Mouse (Mus musculus) kidney, adult 2 months (tissue): ENCODE results near the gene Fam186a. TPM values are rescaled to one million over a fixed set of nuclear protein-coding genes. Genes with fewer than 3 reads are reported as not detected.
"Not testable (repeated sequence)": the region's sequence is repeated elsewhere in the genome, so short reads cannot be mapped to it uniquely, and the experiment has no call there.

Experiments used
- DNase-seq: peaks from one replicate; pipeline ENCODE4 v3.0.0; 2021
- H3K27ac ChIP-seq: fragments of 200-500 bp; 2 replicates; pipeline ENCODE4 v1.5.1; 2012; ENCODE audit warnings: low read depth, low read length, control low read depth, inconsistent platforms; ENCODE audit not compliant: insufficient read depth
- H3K27me3 ChIP-seq: fragments of 200-500 bp; replicated peaks from 2 replicates; pipeline ENCODE4 v1.6.1; 2012; ENCODE audit warnings: mild to moderate bottlenecking, moderate library complexity, low read length, inconsistent platforms; ENCODE audit not compliant: control insufficient read depth, insufficient read depth
- H3K36me3 ChIP-seq: fragments of 200-500 bp; 2 replicates; pipeline ENCODE4 v1.6.1; 2012; ENCODE audit warnings: mild to moderate bottlenecking, moderate library complexity, low read length, inconsistent platforms; ENCODE audit not compliant: control insufficient read depth, insufficient read depth
- H3K4me1 ChIP-seq: fragments of 200-500 bp; 2 replicates; pipeline ENCODE4 v1.6.1; 2011; ENCODE audit warnings: low read length; ENCODE audit not compliant: control insufficient read depth, insufficient read depth
- H3K4me3 ChIP-seq: fragments of 200-500 bp; 2 replicates; pipeline ENCODE4 v1.5.1; 2011; ENCODE audit warnings: mild to moderate bottlenecking, low read depth, low read length, control low read depth; ENCODE audit not compliant: insufficient read depth
- CTCF ChIP-seq: fragments of 200-500 bp; conservative IDR thresholded peaks from 2 replicates; pipeline ENCODE4 v1.5.1; 2011; ENCODE audit warnings: low read depth, mild to moderate bottlenecking, control low read depth, low read length, moderate library complexity, mixed read lengths; ENCODE audit not compliant: insufficient read depth, insufficient read length
- POLR2A ChIP-seq: fragments of 200-500 bp; IDR thresholded peaks from one replicate; pipeline ENCODE4 v1.6.1; 2011; ENCODE audit warnings: low read depth, low read length, control low read depth
- WGBS: fragments of 180-500 bp; shearing (Covaris S2); methylation state at CpG from one replicate; pipeline ENCODE4 v1.1.7; 2018; 5-methylcytosine and 5-hydroxymethylcytosine counted together
- polyA plus RNA-seq: library from polyadenylated mRNA; depleted of rRNA; stranded (reverse); fragments of >200 nt; gene quantifications from 2 replicates; pipeline ENCODE4 v1.2.3, GENCODE M21; 2012; rRNA removed

Gene Fam186a
- polyA plus RNA-seq, result 0.04 and 0.05 TPM in 2 replicates

DNA sequence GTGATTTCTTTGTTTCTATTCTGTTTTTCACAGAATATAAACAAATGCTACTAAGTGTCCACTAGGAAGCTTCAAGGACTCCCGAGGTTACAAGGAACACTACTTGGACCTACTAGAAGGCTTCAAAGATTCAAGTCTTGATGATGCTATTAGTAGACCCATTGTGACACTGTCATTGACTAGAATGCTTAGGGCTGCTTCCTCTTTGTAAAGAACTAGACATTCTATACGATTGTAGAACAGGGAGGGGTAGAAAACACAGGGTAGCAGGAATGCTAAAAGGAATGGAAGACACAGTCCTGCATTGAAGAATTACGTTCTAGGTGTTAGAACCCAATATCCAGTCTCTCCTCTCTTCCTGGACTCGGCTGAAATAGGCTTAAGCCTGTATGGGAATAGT lies at the start of gene Fam186a:
TSS of gene Fam186a (minus strand) at position 101 of the 400 bp plus-strand sequence.
- no peaks in the 10 kb centered on the region for H3K27me3 ChIP-seq
- no peak within 1 kb of the TSS for H3K27ac ChIP-seq
- no peak for DNase-seq
- TF ChIP-seq POLR2A (no peak), CTCF (no peak)
- H3K36me3 ChIP-seq, result no peaks in the 10 kb centered on the region
- 0 out of 2 replicates have a peak, but pooled peaks cover 3% of the 10 kb centered on the region for H3K4me1 ChIP-seq
- H3K4me3 ChIP-seq, result no peak within 1 kb of the TSS
- WGBS, result 80% methylated on average over 4 of the region's 4 CpGs

DNA sequence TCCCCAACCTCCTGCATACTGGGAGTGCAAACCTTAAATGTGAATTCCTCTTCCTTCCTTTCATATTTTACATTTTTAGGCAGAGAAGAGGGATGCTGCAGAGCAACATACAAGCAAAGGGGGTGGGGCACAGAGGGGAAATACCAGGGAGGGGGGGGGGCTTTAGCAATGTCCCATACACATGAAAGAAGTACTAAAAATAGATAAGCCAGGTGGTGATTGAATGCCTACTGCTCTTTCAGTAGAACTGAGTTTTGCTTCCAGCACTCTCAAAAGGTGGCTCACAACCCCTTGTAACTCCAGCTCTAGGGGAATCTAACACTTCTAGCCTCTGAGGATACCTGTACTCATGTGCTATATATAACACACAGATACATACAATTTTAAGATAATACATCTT lies 39.3 kb upstream of the Fam186a start:
- no peak for DNase-seq
- TF ChIP-seq CTCF (no peak), POLR2A (no peak)
- Histone ChIP-seq H3K27me3 (no peaks in the 10 kb centered on the region), H3K27ac (no peak overlapping the region), H3K4me1 (no peaks in the 10 kb centered on the region), H3K4me3 (no peak overlapping the region), H3K36me3 (peaks cover 14% of the 10 kb centered on the region)

DNA sequence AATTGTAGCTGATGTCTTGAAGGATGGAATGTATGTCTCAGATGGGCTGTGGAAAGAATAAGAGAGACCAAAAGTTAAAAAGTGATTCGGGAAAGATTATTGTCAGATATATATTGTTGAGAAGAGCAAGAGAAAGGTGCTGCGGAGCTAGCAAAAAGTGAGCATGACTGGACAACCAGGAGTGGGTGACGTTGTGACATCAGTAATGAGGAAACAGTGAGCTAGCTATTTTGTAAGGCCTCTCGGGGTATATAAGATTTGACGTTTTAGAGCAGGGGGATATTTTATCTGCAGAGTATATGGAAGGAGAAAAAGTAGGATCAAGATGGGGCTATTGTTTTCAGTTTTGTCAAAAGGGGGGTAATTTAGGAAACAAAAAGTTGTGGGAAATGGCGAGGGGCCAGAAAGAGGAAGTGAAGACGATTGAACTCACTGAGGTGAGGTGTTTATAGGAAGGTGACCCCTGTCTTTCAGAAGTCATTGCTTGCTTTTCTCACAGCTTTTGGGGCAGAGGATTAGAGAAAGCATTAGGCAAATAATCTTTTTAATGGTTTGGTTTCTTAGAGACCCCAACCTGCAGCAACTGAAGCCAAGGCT lies 37.9 kb upstream of the Fam186a start:
- 82% methylated on average over 7 of the region's 7 CpGs for WGBS
- Histone ChIP-seq H3K36me3 (peaks cover 17% of the 10 kb centered on the region), H3K27ac (no peak overlapping the region), H3K4me3 (no peak overlapping the region), H3K4me1 (no peaks in the 10 kb centered on the region), H3K27me3 (no peaks in the 10 kb centered on the region)
- no peak for DNase-seq
- no peak for TF ChIP-seq POLR2A
- TF ChIP-seq CTCF, result no peak

DNA sequence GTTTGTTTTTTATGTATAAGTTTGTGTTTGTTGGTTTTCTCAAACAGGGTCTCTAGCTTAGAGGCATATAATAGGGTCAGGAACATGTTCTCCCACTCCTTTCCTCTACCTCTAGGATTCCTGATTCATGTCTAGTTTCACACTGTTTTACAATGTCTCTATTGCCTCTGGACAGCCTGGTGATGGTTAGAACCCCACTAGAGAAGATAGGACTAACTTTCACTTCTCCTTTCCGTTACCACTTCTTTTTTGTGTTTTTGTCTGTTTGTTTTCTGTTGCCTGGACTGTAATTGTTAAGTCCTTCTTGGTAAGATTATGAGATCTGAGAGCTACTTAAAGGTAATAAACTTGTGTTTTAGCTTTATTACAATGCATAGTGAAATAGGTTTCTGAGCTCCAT lies 32.5 kb upstream of the Fam186a start:
- WGBS, result 95% methylated on average over 1 of the region's 1 CpGs
- no peak overlapping the region for H3K4me3 ChIP-seq
- peaks cover 23% of the 10 kb centered on the region for H3K36me3 ChIP-seq
- H3K4me1 ChIP-seq, result no peaks in the 10 kb centered on the region
- DNase-seq, result no peak
- TF ChIP-seq POLR2A (no peak), CTCF (no peak)
- no peak overlapping the region for H3K27ac ChIP-seq
- no peaks in the 10 kb centered on the region for H3K27me3 ChIP-seq

DNA sequence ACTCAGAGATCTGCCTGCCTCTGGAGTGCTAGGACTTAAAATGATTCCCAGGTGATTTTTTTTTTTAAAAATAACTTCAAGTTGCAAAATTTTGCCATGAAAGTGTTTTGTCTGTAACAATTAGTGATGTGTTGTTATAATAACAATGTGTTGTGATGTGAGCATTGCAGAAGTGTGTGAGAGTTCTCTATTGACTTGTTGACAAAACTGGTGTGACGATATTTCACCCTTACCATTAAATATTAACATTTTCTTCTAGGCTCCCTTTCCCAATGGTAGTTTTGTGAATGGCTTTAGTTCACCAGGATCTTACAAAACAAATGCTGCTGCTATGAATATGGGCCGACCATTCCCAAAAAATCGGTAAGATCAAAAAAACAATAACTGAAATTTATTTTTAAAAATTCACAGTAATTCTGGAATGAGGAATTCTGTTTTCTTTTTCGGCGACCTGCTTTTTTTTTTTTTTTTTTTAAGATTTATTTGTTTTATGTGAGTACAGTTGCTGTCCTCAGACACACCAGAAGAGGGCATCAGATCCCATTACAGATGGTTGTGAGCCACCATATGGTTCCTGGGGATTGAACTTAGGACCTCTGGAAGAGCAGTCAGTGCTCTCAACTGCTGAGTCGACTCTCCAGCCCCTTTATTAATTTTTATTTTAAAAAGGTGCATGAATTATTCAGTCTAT lies 30.4 kb upstream of the Fam186a start:
- 90% methylated on average over 6 of the region's 6 CpGs for WGBS
- no peak for TF ChIP-seq CTCF
- TF ChIP-seq POLR2A, result no peak
- Histone ChIP-seq H3K4me1 (no peaks in the 10 kb centered on the region), H3K27ac (no peak overlapping the region), H3K36me3 (peaks cover 20% of the 10 kb centered on the region), H3K4me3 (no peak overlapping the region), H3K27me3 (no peaks in the 10 kb centered on the region; the same call in 1 of the 2 replicates)
- no peak for DNase-seq

DNA sequence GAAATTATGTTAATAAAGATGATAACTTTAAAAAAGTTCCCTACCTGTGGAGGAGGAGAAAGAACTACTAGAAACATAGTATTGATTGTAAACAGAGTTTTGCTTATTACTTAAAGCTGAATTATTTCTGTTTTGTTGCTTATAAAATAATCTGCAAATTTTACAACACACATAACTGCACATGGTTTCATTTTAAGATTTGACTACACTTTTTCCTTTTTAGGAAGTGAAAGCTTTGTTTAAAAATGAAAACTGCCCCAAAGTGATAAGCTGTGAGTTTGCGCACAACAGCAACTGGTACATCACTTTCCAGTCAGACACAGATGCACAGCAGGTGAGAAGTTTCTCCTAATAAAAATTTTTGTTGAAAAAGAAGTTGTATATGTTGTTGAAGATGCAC lies 26.2 kb upstream of the Fam186a start:
- no peak overlapping the region for H3K27ac ChIP-seq
- peaks cover 18% of the 10 kb centered on the region for H3K36me3 ChIP-seq
- no peak for DNase-seq
- 97% methylated on average over 1 of the region's 1 CpGs for WGBS
- H3K4me3 ChIP-seq, result no peak overlapping the region
- H3K4me1 ChIP-seq, result no peaks in the 10 kb centered on the region
- TF ChIP-seq CTCF, result no peak
- H3K27me3 ChIP-seq, result no peaks in the 10 kb centered on the region; the same call in 1 of the 2 replicates

DNA sequence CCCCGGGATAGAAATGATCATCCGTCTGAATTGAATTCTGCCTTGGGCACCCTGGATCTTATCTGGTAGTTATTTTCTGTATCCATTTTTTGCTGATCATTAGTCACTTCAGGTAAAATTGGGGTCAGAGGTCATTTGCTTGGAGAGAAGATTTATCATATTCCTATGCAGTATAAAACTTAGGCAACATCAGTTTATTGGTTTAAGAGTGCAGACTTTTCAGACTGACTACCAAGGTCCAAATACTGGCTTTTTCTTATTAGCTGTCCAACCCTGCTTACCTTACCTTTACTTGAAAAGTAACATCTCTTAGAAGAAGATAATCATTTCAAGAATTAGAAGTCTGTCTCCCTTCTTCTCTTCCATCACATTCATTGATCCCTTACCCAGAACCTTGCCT lies 12.9 kb upstream of the Fam186a start:
- no peak for DNase-seq
- Histone ChIP-seq H3K27ac (no peak overlapping the region), H3K27me3 (no peaks in the 10 kb centered on the region), H3K4me3 (no peak overlapping the region), H3K4me1 (peaks cover 24% of the 10 kb centered on the region), H3K36me3 (no peaks in the 10 kb centered on the region)
- WGBS, result 45% methylated on average over 2 of the region's 2 CpGs
- TF ChIP-seq CTCF (no peak), POLR2A (no peak)

DNA sequence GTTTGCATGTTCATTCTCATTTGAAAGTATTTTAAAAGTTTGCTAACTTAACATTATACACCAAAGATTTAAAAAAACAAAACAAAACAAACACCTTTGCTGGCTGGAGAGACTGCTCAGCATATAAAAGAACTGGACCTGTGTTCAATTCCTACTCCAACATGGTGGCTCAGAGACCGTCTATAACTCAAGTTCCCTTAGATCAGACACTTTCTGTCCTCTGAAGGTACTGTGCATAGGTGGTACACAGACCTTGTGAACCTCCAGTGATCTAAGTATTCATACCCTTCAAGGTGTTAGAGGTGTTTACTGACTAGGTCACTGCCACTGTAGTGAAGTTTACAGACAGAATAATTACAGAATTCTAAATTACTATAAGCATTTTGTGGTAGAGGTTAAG lies 12.4 kb upstream of the Fam186a start:
- Histone ChIP-seq H3K27me3 (no peaks in the 10 kb centered on the region), H3K4me3 (no peak overlapping the region), H3K27ac (no peak overlapping the region), H3K36me3 (no peaks in the 10 kb centered on the region), H3K4me1 (peaks cover 26% of the 10 kb centered on the region)
- TF ChIP-seq CTCF (no peak), POLR2A (no peak)
- 78% methylated on average over 1 of the region's 1 CpGs for WGBS
- no peak for DNase-seq

DNA sequence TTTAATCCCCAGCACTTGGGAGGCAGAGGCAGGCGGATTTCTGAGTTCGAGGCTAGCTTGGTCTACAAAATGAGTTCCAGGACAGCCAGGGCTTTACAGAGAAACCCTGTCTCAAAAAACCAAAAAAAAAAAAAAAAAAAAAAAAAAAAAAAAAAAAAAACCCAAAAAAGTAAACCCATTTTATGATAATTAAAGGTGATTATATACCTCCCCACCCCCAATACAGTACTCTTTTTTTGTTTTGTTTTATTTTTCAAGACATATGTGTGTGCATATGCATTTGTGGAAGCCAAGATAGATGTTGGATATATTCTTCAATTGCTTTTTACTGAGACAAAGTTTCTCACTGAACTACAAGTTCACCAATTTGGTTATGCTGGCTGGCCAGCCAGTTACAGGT lies 9.3 kb upstream of the Fam186a start:
- not testable (repeated sequence) for DNase-seq, H3K27ac ChIP-seq, H3K27me3 ChIP-seq, H3K36me3 ChIP-seq, H3K4me3 ChIP-seq
- 92% methylated on average over 2 of the region's 2 CpGs for WGBS
- H3K4me1 ChIP-seq, result peaks cover 15% of the 10 kb centered on the region; the same call in 1 of the 2 replicates
